Mouse (Mus musculus) MEL (cell line): ENCODE results near the gene Stn1.

Source experiments
- EP300 ChIP-seq, 2 experiments: IDR thresholded peaks; 2 replicates each; pipeline ENCODE4 v1.6.1; 2011; ENCODE audit warnings: improper control_type of control experiment in 2 of 2, low read length in 2 of 2, low read depth in 1 of 2, mild to moderate bottlenecking in 1 of 2
- KAT2A ChIP-seq: conservative IDR thresholded peaks from 2 replicates; pipeline ENCODE4 v1.6.1; 2012; ENCODE audit warnings: low read depth, low read length, improper control_type of control experiment, inconsistent platforms
- MAFK ChIP-seq: IDR thresholded peaks from 2 replicates; pipeline ENCODE4 v1.6.1; 2011; ENCODE audit warnings: low read depth, mild to moderate bottlenecking, low read length, improper control_type of control experiment, borderline replicate concordance
- MEF2A ChIP-seq: IDR thresholded peaks from 2 replicates; pipeline ENCODE4 v1.6.1; 2014; ENCODE audit warnings: low read depth, mild to moderate bottlenecking, inconsistent platforms, low read length, improper control_type of control experiment; ENCODE audit not compliant: poor library complexity, insufficient replicate concordance, severe bottlenecking; ENCODE audit errors: extremely low read depth
- POLR2A ChIP-seq, 2 experiments: IDR thresholded peaks; 2 replicates each; pipeline ENCODE4 v1.6.1; 2011 to 2012; ENCODE audit warnings: low read length in 2 of 2, mild to moderate bottlenecking in 2 of 2, control low read depth in 1 of 2, improper control_type of control experiment in 1 of 2, low read depth in 1 of 2, moderate library complexity in 1 of 2; ENCODE audit not compliant: control insufficient read depth in 1 of 2, insufficient read depth in 1 of 2, poor library complexity in 1 of 2
- ZNF384 ChIP-seq: IDR thresholded peaks from 2 replicates; pipeline ENCODE4 v1.6.1; 2012; ENCODE audit warnings: low read depth, mild to moderate bottlenecking, inconsistent platforms, low read length, improper control_type of control experiment

DNA sequence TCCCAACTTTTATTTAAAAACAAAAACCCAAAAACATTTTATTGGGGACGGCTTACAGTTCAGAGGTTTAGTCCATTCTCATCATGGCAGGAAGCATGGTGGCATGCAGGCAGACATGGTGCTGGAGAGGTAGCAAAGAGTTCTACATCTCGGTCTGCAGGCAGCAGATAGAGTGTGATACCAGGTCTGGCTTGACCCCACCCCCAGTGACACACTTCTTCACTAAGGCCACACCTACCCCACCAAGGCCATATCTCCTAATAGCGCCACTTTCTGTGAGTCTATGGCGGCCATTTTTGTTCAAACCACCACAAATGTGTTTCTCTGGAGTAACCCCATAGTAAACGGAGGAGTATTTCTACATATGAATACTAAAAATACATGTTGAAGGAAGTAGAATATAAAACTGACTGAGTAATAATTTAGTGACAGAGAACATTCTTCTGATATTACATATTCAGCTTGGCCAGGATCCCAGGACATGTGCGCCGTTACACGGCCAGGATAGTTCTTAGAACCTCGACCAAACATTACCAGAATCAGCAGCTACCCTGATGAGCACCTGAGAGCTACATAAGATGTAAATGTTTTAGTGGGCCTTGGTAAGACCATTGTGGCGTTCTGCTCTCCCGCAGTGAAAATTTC, 11.2 kb upstream of the Stn1 start:
- no peak for TF ChIP-seq MAFK
- TF ChIP-seq POLR2A (IDR thresholded peaks at IDR 0.05; ENCODE audit: control insufficient read depth in 1 of 2, insufficient read depth in 1 of 2, low read depth in 1 of 2, low read length in 2 of 2, poor library complexity in 1 of 2) = no peak
- TF ChIP-seq KAT2A = no peak
- TF ChIP-seq EP300 (IDR thresholded peaks at IDR 0.05; ENCODE audit: low read depth in 1 of 2, low read length in 2 of 2) = no peak
- TF ChIP-seq ZNF384 = no peak
- TF ChIP-seq MEF2A = no peak
